Mouse (Mus musculus): ENCODE data around the gene Khdc3. TPM values are rescaled to one million over a fixed set of nuclear protein-coding genes. Genes with fewer than 3 reads are reported as not detected.
A peak's percentile ranks its signal among the peaks of the same experiment; 100 is the strongest.

The Khdc3 gene
- total and polyA plus RNA-seq, 3 experiments = not detected

DNA sequence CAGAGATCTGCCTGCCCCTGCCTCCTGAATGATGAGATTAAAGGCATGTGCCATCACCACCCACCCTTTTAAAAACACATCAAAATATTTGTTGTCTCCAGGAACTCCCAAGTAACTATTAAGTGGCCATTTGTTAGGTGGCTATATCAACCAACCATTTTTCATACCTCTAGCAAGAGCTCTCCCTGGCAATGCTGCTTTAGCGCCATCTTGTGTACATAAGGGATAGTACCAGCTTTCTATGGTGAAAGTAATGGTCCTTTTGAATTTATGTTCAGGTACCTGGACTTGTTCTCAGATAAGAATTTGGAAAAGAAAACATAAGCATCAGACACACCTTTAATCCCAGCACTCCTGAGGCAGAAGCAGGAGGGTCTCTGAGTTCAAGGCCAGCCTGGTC, 9.9 kb upstream of the Khdc3 start:
- Histone ChIP-seq H3K79me2 (ENCODE audit: control insufficient read depth, insufficient read depth, low read length, poor library complexity) (no peaks in the 10 kb centered on the region), H3K9me3 (replicated peaks; ENCODE audit: insufficient read depth, low read length) (no peaks in the 10 kb centered on the region), H3K9ac (ENCODE audit: control insufficient read depth, low read depth, low read length, poor library complexity, severe bottlenecking) (no peak overlapping the region), H3K27me3 (ENCODE audit: control insufficient read depth in 1 of 2, insufficient read depth in 2 of 2, low read length in 2 of 2) (no peaks in the 10 kb centered on the region), H3K4me1 (ENCODE audit: control insufficient read depth in 1 of 2, insufficient read depth in 2 of 2, low read length in 2 of 2) (no peaks in the 10 kb centered on the region), H3K4me3 (ENCODE audit: control insufficient read depth in 1 of 2, insufficient read depth in 1 of 2, low read depth in 2 of 2, low read length in 2 of 2) (no peak overlapping the region), H3K36me3 (ENCODE audit: control insufficient read depth in 1 of 2, insufficient read depth in 2 of 2, low read length in 2 of 2) (peaks cover 0 to 2% of the 10 kb centered on the region in 2 experiments; a peak in 2 of 4 replicates), H3K27ac (ENCODE audit: control insufficient read depth, low read depth, low read length) (no peak overlapping the region)
- DNase-seq (ENCODE audit: low read depth, low spot score) = peak; percentile 80
- peak; percentile 52 to 98 (median 96); a peak in 5 of 6 replicates for TF ChIP-seq CTCF (IDR thresholded peaks at IDR 0.05 in 2 of 3, conservative IDR thresholded peaks at IDR 0.05 in 1 of 3; ENCODE audit: control insufficient read depth in 1 of 3, insufficient read depth in 1 of 3, low read depth in 2 of 3, low read length in 3 of 3, poor library complexity in 1 of 3, severe bottlenecking in 1 of 3)
- TF ChIP-seq HCFC1 (IDR thresholded peaks at IDR 0.05; ENCODE audit: low read depth, low read length) = no peak
- peak; percentile 44 for TF ChIP-seq ZNF384 (IDR thresholded peaks at IDR 0.05; ENCODE audit: low read depth, low read length)
- peak; percentile 96 for TF ChIP-seq ZC3H11A (IDR thresholded peaks at IDR 0.05; ENCODE audit: low read depth, low read length)
- no peak for TF ChIP-seq MXI1 (IDR thresholded peaks at IDR 0.05; ENCODE audit: low read depth, low read length)
- TF ChIP-seq SIN3A (IDR thresholded peaks at IDR 0.05; ENCODE audit: low read length) = peak; percentile 53; the same call in 1 of the 2 replicates
- no peak for TF ChIP-seq GATA1 (IDR thresholded peaks at IDR 0.05; ENCODE audit: low read depth, low read length)
- peak; percentile 98 for TF ChIP-seq SMC3 (IDR thresholded peaks at IDR 0.05; ENCODE audit: low read depth, low read length)

DNA sequence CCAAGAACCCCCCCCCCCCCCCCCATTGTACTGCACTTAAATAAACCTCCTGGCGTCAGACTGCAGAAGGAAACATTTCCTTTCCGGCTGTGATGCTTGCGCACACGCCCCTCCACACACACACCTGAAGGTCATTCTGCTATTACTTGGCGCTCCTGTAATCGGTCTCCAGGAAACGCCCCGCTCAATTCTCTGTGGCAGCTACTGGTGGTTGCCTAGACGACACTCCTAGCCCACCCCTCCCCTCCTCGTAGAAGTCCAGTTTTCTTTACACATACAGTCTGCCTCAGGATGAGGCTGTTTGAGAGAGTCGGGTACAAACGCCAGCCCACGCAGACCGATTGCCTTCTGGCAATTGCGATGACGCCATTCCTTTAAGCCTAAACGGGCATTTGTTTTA, 7.1 kb upstream of the Khdc3 start:
- no peaks in the 10 kb centered on the region for H3K36me3 ChIP-seq (ENCODE audit: control insufficient read depth in 1 of 2, insufficient read depth in 2 of 2, low read length in 2 of 2)
- no peak overlapping the region for H3K4me3 ChIP-seq (ENCODE audit: control insufficient read depth in 1 of 2, insufficient read depth in 1 of 2, low read depth in 2 of 2, low read length in 2 of 2)
- TF ChIP-seq ZC3H11A (IDR thresholded peaks at IDR 0.05; ENCODE audit: low read depth, low read length) (no peak), ZKSCAN1 (IDR thresholded peaks at IDR 0.05; ENCODE audit: low read depth, low read length) (no peak), NELFE (IDR thresholded peaks at IDR 0.05; ENCODE audit: low read depth, low read length) (no peak), HCFC1 (IDR thresholded peaks at IDR 0.05; ENCODE audit: low read depth, low read length) (no peak), E2F4 (IDR thresholded peaks at IDR 0.05; ENCODE audit: borderline replicate concordance, low read depth, low read length) (no peak), SMC3 (IDR thresholded peaks at IDR 0.05; ENCODE audit: low read depth, low read length) (no peak), POLR2AphosphoS2 (IDR thresholded peaks at IDR 0.05; ENCODE audit: low read length) (no peak), EP300 (IDR thresholded peaks at IDR 0.05; ENCODE audit: low read depth in 1 of 2, low read length in 2 of 2) (no peak), MYB (IDR thresholded peaks at IDR 0.05; ENCODE audit: low read depth, low read length) (no peak), JUND (IDR thresholded peaks at IDR 0.05; ENCODE audit: low read depth, low read length) (no peak), USF1 (IDR thresholded peaks at IDR 0.05; ENCODE audit: low read depth, low read length) (no peak), TBP (IDR thresholded peaks at IDR 0.05; ENCODE audit: low read depth, low read length) (no peak)
- no peaks in the 10 kb centered on the region for H3K27me3 ChIP-seq (ENCODE audit: control insufficient read depth in 1 of 2, insufficient read depth in 2 of 2, low read length in 2 of 2)
- DNase-seq (ENCODE audit: low read depth, low spot score) = no peak
- H3K9me3 ChIP-seq (replicated peaks; ENCODE audit: insufficient read depth, low read length) = no peaks in the 10 kb centered on the region
- no peak overlapping the region for H3K9ac ChIP-seq (ENCODE audit: control insufficient read depth, low read depth, low read length, poor library complexity, severe bottlenecking)
- no peak overlapping the region for H3K27ac ChIP-seq (ENCODE audit: control insufficient read depth, low read depth, low read length)
- no peaks in the 10 kb centered on the region for H3K4me1 ChIP-seq (ENCODE audit: control insufficient read depth in 1 of 2, insufficient read depth in 2 of 2, low read length in 2 of 2)
- no peaks in the 10 kb centered on the region for H3K79me2 ChIP-seq (ENCODE audit: control insufficient read depth, insufficient read depth, low read length, poor library complexity)

Measured in MEL (cell line).